Mouse (Mus musculus) olfactory bulb, adult 2 months (tissue): ENCODE measurements around the gene Ogn. TPM values are rescaled to one million over a fixed set of nuclear protein-coding genes. Genes with fewer than 3 reads are reported as not detected.

Experiments
- H3K27ac ChIP-seq: fragments of 200-500 bp; 2 replicates; pipeline ENCODE4 v1.5.1; 2012; ENCODE audit warnings: low read depth, low read length; ENCODE audit not compliant: insufficient read depth
- H3K4me1 ChIP-seq: fragments of 200-500 bp; 2 replicates; pipeline ENCODE4 v1.6.1; 2012; ENCODE audit warnings: low read length; ENCODE audit not compliant: control insufficient read depth, insufficient read depth
- H3K4me3 ChIP-seq: fragments of 200-500 bp; 2 replicates; pipeline ENCODE4 v1.5.1; 2012; ENCODE audit warnings: mild to moderate bottlenecking, low read depth, low read length, moderate library complexity; ENCODE audit not compliant: insufficient read depth
- CTCF ChIP-seq: fragments of 200-500 bp; IDR thresholded peaks from 2 replicates; pipeline ENCODE4 v1.5.1; 2012; ENCODE audit warnings: low read depth, mild to moderate bottlenecking, low read length, moderate library complexity; ENCODE audit not compliant: insufficient read depth
- POLR2A ChIP-seq: fragments of 200-500 bp; IDR thresholded peaks from 2 replicates; pipeline ENCODE4 v1.6.1; 2012; ENCODE audit warnings: mild to moderate bottlenecking, low read depth, low read length, moderate library complexity; ENCODE audit not compliant: insufficient read depth
- WGBS: fragments of 180-500 bp; shearing (Covaris S2); methylation state at CpG from one replicate; pipeline ENCODE4 v1.1.7; 2018; 5-methylcytosine and 5-hydroxymethylcytosine counted together
- polyA plus RNA-seq: library from polyadenylated mRNA; stranded (reverse); fragments of >200 nt; gene quantifications from 2 replicates; pipeline ENCODE4 v1.2.4, GENCODE M21; 2012; ENCODE audit warnings: low replicate concordance; ENCODE audit not compliant: missing spikeins, insufficient read depth, insufficient read length

Ogn gene
- polyA plus RNA-seq, 1 experiment: not detected

GRCm38 (mm10) chr13:49644731-49645529, 37.1 kb downstream of the Ogn start:
- Histone ChIP-seq H3K4me3 (no peak overlapping the region), H3K4me1 (no peaks in the 10 kb centered on the region), H3K27ac (peak overlapping the region; percentile 50)
- 36% methylated on average over 2 of the region's 2 CpGs for WGBS
- no peak for TF ChIP-seq POLR2A

GRCm38 (mm10) chr13:49646019-49646418, 38.2 kb downstream of the Ogn start:
- Histone ChIP-seq H3K4me1 (no peaks in the 10 kb centered on the region), H3K27ac (no peak overlapping the region), H3K4me3 (no peak overlapping the region)
- WGBS: 80% methylated on average over 1 of the region's 1 CpGs
- TF ChIP-seq POLR2A: no peak
- TF ChIP-seq CTCF: no peak

GRCm38 (mm10) chr13:49651136-49651535, 43.3 kb downstream of the Ogn start:
- no peak overlapping the region for H3K4me3 ChIP-seq
- WGBS: 14% methylated on average over 2 of the region's 2 CpGs
- TF ChIP-seq CTCF (no peak), POLR2A (no peak)

GRCm38 (mm10) chr13:49651781-49652351, 44.0 kb downstream of the Ogn start:
- 2% methylated on average over 4 of the region's 4 CpGs for WGBS
- TF ChIP-seq POLR2A (no peak), CTCF (no peak)
- Histone ChIP-seq H3K4me1 (no peaks in the 10 kb centered on the region), H3K4me3 (peak overlapping the region; percentile 77), H3K27ac (no peak overlapping the region)

More at GRCm38 (mm10) chr13:49651136-49651535, 43.3 kb downstream of the Ogn start:
- H3K27ac ChIP-seq: no peak overlapping the region
- H3K4me1 ChIP-seq: no peaks in the 10 kb centered on the region

- TF ChIP-seq POLR2A (no peak), CTCF (no peak)
- no peak within 1 kb of the TSS for H3K27ac ChIP-seq
- WGBS: under 1% methylated on average over 68 of the region's 68 CpGs
- H3K4me1 ChIP-seq: no peaks in the 10 kb centered on the region
- H3K4me3 ChIP-seq: peak within 1 kb of the TSS; percentile 77
Observed at GRCm38 (mm10) chr13:49652481-49653179, 44.8 kb downstream of the Ogn start, which contains the start of the genes Cenpp and Nol8. Gene Cenpp (minus strand): TSS chr13:49652785. Gene Nol8 (plus strand): TSS chr13:49653078.

GRCm38 (mm10) chr13:49653180-49653541, 45.3 kb downstream of the Ogn start:
- Histone ChIP-seq H3K4me3 (peak overlapping the region; percentile 62), H3K4me1 (no peaks in the 10 kb centered on the region), H3K27ac (no peak overlapping the region)
- no peak for TF ChIP-seq POLR2A
- TF ChIP-seq CTCF: no peak
- WGBS: under 1% methylated on average over 16 of the region's 16 CpGs

Other genes starting within 250 kb of the Ogn start
- not detected in 2 replicates for gene Ippk, start 186.8 kb upstream of the Ogn start, polyA plus RNA-seq
- not detected in 2 replicates for gene Tes3-ps, start 114.7 kb upstream of the Ogn start, polyA plus RNA-seq
- not detected in 2 replicates for gene Ecm2, start 103.2 kb upstream of the Ogn start, polyA plus RNA-seq
- not detected in 2 replicates for gene Aspn, start 63.6 kb upstream of the Ogn start, polyA plus RNA-seq
- not detected in 2 replicates for gene Omd, start 25.6 kb upstream of the Ogn start, polyA plus RNA-seq
- gene Cenpp, start 44.7 kb downstream of the Ogn start, polyA plus RNA-seq: not detected in 2 replicates
- not detected in 2 replicates for gene Nol8, start 45.0 kb downstream of the Ogn start, polyA plus RNA-seq
- not detected in 2 replicates for gene Iars, start 74.1 kb downstream of the Ogn start, polyA plus RNA-seq
- gene Gm30302, start 191.0 kb downstream of the Ogn start, polyA plus RNA-seq: not detected in 2 replicates